Mouse (Mus musculus) liver, embryonic 14.5 days (tissue): ENCODE data around the gene Rbm42. TPM values are rescaled to one million over a fixed set of nuclear protein-coding genes. Genes with fewer than 3 reads are reported as not detected.

Source experiments
- ATAC-seq: fragments of 200-750 bp; cut with Nextera tagmentation; 2 replicates; pipeline ENCODE4 v1.8.0; 2017; ENCODE audit warnings: moderate number of reproducible peaks, mild to moderate bottlenecking, moderate library complexity; ENCODE audit not compliant: insufficient read depth
- DNase-seq, 3 experiments: peaks; one replicate each; pipeline ENCODE4 v3.0.0-alpha.2; 2012 to 2013; ENCODE audit warnings: low read depth in 3 of 3, low spot score in 3 of 3
- H3K27ac ChIP-seq: fragments of 300-500 bp; sonication (generic); 2 replicates; pipeline ENCODE4 v1.5.1; 2014; ENCODE audit warnings: moderate library complexity, mild to moderate bottlenecking, control low read depth, inconsistent platforms
- H3K27me3 ChIP-seq: fragments of 300-500 bp; sonication (generic); 2 replicates; pipeline ENCODE4 v1.6.1; 2014; ENCODE audit warnings: mild to moderate bottlenecking, low read length, moderate library complexity; ENCODE audit not compliant: control insufficient read depth, insufficient read depth
- H3K36me3 ChIP-seq: fragments of 300-500 bp; sonication (generic); replicated peaks from 2 replicates; pipeline ENCODE4 v1.6.1; 2014; ENCODE audit warnings: low read depth; ENCODE audit not compliant: control insufficient read depth, insufficient read depth
- H3K4me1 ChIP-seq, 2 experiments: fragments of 200-500 bp in 1 of 2; fragments of 300-500 bp in 1 of 2; sonication (generic) in 1 of 2; replicated peaks; 2 replicates each; pipeline ENCODE4 v1.6.1; 2012 to 2014; ENCODE audit warnings: antibody characterized with exemption in 1 of 2, inconsistent platforms in 1 of 2, low read length in 1 of 2; ENCODE audit not compliant: control insufficient read depth in 2 of 2, insufficient read depth in 2 of 2
- H3K4me2 ChIP-seq: fragments of 300-500 bp; sonication (generic); 2 replicates; pipeline ENCODE4 v1.6.1; 2014; ENCODE audit warnings: low read depth, mild to moderate bottlenecking, control low read depth, moderate library complexity
- H3K4me3 ChIP-seq, 2 experiments: fragments of 200-500 bp in 1 of 2; fragments of 300-500 bp in 1 of 2; sonication (generic) in 1 of 2; 2 replicates each; pipeline ENCODE4 v1.5.1; 2012 to 2014; ENCODE audit warnings: low read depth in 2 of 2, low read length in 2 of 2, mild to moderate bottlenecking in 2 of 2, control low read depth in 1 of 2, inconsistent platforms in 1 of 2, moderate library complexity in 1 of 2; ENCODE audit not compliant: insufficient read depth in 1 of 2
- H3K9ac ChIP-seq: fragments of 300-500 bp; sonication (generic); replicated peaks from 2 replicates; pipeline ENCODE4 v1.6.1; 2014; ENCODE audit warnings: mild to moderate bottlenecking, control low read depth, moderate library complexity
- H3K9me3 ChIP-seq: fragments of 300-500 bp; sonication (generic); 2 replicates; pipeline ENCODE4 v1.6.1; 2016; ENCODE audit warnings: low read length, mixed read lengths; ENCODE audit not compliant: control insufficient read depth
- CTCF ChIP-seq: IDR thresholded peaks from 2 replicates; pipeline ENCODE4 v1.5.1; 2016; ENCODE audit warnings: antibody characterized with exemption, low read depth, control low read depth
- EP300 ChIP-seq: IDR thresholded peaks from 2 replicates; pipeline ENCODE4 v1.6.1; 2016; ENCODE audit warnings: antibody characterized with exemption, low read depth
- WGBS: fragments of 180-500 bp; shearing (Covaris S2); extraction: QIAGEN DNeasy Blood & Tissue Kit; methylation state at CpG from one replicate; pipeline ENCODE4 v1.1.7; 2014; ENCODE audit not compliant: insufficient replicate concordance; 5-methylcytosine and 5-hydroxymethylcytosine counted together
- polyA plus RNA-seq, 2 experiments: library from polyadenylated mRNA; depleted of rRNA in 1 of 2; stranded (reverse) in 1 of 2; unstranded in 1 of 2; fragments of >200 nt; fragmentation: Nextera tagmentation in 1 of 2; extraction: Ambion mirVana in 1 of 2; gene quantifications; 2 replicates each; pipeline versions ENCODE4 v1.2.1 to v1.2.3; 2012 to 2014

Gene Rbm42
- polyA plus RNA-seq, 2 experiments: 22.9 to 34.5 TPM

DNA sequence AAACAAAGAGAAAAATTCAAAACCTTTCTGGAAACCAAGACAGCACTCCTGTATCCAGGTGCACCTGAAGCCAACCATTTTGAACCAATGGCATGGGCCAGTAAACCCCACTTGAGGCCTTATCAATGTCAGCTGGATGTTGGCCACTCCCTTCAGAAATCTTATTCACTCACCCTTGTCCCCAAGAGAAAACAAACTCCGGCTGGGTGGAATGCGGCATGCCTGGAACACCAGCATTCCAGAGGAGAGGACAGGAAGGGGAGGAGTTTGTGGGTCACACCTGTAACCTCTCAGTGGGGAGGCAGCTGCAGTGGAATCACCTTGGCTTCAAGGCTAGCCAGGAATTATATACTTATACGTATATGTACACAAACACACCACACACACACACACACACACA, 47.5 kb downstream of the Rbm42 start:
- DNase-seq (no peak), ATAC-seq (no peak)
- no peaks in the 10 kb centered on the region for H3K36me3 ChIP-seq
- H3K9ac ChIP-seq: no peak overlapping the region
- no peak overlapping the region for H3K27ac ChIP-seq
- H3K27me3 ChIP-seq: no peaks in the 10 kb centered on the region
- H3K4me1 ChIP-seq: no peaks in the 10 kb centered on the region; a peak in 2 of 4 replicates
- no peak overlapping the region for H3K4me3 ChIP-seq
- WGBS: 66% methylated on average over 3 of the region's 3 CpGs
- no peak overlapping the region for H3K4me2 ChIP-seq
- H3K9me3 ChIP-seq: no peaks in the 10 kb centered on the region
- TF ChIP-seq EP300: no peak
- TF ChIP-seq CTCF: no peak

DNA sequence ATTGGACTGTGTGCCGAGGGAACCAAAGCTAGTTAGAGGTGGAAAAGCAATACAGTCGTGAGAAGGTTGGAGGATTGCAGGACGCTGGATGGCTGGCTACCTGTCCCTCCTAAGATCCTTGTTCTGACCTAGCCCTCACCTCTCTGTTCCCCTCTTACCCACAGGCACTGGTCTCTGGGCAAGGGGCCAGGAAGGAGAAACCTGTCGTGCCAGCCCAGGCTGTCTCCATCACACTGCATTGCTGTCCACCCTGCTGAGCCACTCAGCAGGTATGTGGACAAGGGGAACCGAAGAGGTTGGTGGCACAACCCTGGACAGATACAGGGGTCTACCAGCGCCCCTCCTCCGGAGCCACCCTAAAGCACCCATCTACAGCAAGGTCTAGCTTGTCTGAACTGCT, 49.5 kb downstream of the Rbm42 start:
- no peak for TF ChIP-seq EP300
- TF ChIP-seq CTCF: no peak
- no peak overlapping the region for H3K9ac ChIP-seq
- no peak for DNase-seq
- no peaks in the 10 kb centered on the region for H3K9me3 ChIP-seq
- H3K4me1 ChIP-seq: no peaks in the 10 kb centered on the region; a peak in 2 of 4 replicates
- peak overlapping the region; percentile 50 for H3K4me2 ChIP-seq
- 59% methylated on average over 7 of the region's 7 CpGs for WGBS
- H3K27ac ChIP-seq: no peak overlapping the region
- no peak for ATAC-seq
- H3K27me3 ChIP-seq: no peaks in the 10 kb centered on the region
- H3K4me3 ChIP-seq: no peak overlapping the region
- H3K36me3 ChIP-seq: no peaks in the 10 kb centered on the region

DNA sequence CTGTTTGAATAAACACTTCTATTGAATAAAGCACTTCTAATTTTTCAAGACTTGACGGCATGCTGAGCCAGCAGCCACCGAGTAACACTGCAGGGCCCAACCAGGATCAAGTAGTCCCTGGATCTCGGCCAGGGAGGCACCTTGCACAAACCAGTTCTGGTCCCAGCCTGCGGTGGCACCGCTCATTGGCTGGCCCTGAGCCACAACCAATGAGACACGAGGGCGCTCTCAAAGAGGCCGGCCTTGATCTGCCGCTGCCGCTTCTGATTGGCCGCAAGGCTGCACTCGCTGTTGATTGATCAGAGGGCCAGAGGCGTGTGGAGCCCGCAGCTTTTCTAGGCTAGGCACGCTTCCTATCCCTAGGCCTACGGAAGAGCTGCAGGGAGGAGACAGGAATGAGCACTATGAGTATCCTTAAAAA, 50.2 kb downstream of the Rbm42 start:
- Histone ChIP-seq H3K4me3 (no peak overlapping the region), H3K4me2 (peak overlapping the region; percentile 50), H3K9ac (no peak overlapping the region; the same call in 1 of the 2 replicates), H3K36me3 (no peaks in the 10 kb centered on the region), H3K4me1 (peaks cover 0 to 1% of the 10 kb centered on the region in 2 experiments; a peak in 2 of 4 replicates), H3K9me3 (no peaks in the 10 kb centered on the region), H3K27me3 (no peaks in the 10 kb centered on the region), H3K27ac (no peak overlapping the region)
- DNase-seq: peak; percentile 74 to 77 (median 74)
- peak; percentile 97 for ATAC-seq
- 3% methylated on average over 16 of the region's 16 CpGs for WGBS
- no peak for TF ChIP-seq CTCF
- TF ChIP-seq EP300: no peak

DNA sequence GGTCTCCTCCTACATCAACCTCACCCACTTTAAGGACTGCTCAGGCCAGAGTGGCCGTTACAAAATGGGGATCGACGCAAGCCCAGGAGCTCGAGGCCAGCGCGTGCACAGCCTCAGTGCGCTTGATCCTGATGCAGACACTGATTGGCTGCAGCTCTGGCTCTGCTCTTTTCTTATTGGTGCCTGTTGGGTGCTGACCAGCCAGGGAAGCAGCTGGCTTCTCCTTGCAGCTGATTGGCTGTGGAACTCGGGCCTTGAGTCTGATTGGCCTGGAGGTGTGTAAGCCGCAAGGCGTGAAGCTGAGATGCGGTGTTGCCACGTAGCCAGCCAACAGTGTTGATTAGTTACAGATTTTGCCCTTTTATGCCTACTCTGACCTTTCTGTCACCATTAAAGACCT, 51.3 kb downstream of the Rbm42 start, which contains the start of gene Zbtb32:
Gene Zbtb32, minus strand, starts transcription at position 124 of the 400 bp plus-strand sequence.
- Histone ChIP-seq H3K4me2 (peak within 1 kb of the TSS; percentile 23), H3K27ac (no peak within 1 kb of the TSS), H3K4me1 (peaks cover 6 to 11% of the 10 kb centered on the region in 2 experiments; a peak in 3 of 4 replicates), H3K4me3 (no peak within 1 kb of the TSS), H3K27me3 (no peaks in the 10 kb centered on the region), H3K9ac (no peak within 1 kb of the TSS; the same call in 1 of the 2 replicates), H3K9me3 (no peaks in the 10 kb centered on the region), H3K36me3 (no peaks in the 10 kb centered on the region)
- no peak for TF ChIP-seq CTCF
- no peak for ATAC-seq
- WGBS: 87% methylated on average over 12 of the region's 12 CpGs
- no peak for DNase-seq

DNA sequence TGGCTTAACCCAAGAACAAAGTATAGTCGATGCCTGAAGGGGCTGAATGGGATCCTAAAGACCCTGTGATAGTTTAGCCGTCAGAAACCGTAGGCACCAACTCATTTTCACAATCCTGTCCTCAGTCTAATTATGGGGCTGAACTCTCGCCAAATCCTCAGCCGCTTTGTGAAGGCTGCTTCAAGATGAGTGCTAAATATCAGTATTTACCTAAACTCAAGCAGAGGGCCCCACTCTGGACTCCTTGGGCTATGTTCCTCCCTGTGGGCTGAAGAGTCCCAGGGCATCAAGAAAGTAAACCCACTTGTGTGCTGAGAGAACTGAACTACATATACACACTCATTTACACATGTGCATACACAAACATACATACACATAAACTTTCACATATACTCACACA, 53.3 kb downstream of the Rbm42 start:
- ATAC-seq (no peak), DNase-seq (no peak)
- WGBS: 56% methylated on average over 5 of the region's 5 CpGs
- no peak overlapping the region for H3K27ac ChIP-seq
- no peaks in the 10 kb centered on the region for H3K36me3 ChIP-seq
- H3K27me3 ChIP-seq: no peaks in the 10 kb centered on the region
- no peak overlapping the region for H3K9ac ChIP-seq
- H3K9me3 ChIP-seq: no peaks in the 10 kb centered on the region
- H3K4me3 ChIP-seq: no peak overlapping the region
- H3K4me2 ChIP-seq: no peak overlapping the region
- H3K4me1 ChIP-seq: peaks cover 6 to 16% of the 10 kb centered on the region in 2 experiments; a peak in 3 of 4 replicates
- TF ChIP-seq CTCF: no peak
- no peak for TF ChIP-seq EP300
